Mouse (Mus musculus) A20 (cell line): ENCODE measurements around the gene Dmrta2.
A peak's percentile ranks its signal among the peaks of the same experiment; 100 is the strongest.

Source experiments
- DNase-seq: peaks from one replicate; pipeline ENCODE4 v3.0.0-alpha.2; 2011; ENCODE audit warnings: low read depth, low spot score

The Dmrta2 gene

DNA sequence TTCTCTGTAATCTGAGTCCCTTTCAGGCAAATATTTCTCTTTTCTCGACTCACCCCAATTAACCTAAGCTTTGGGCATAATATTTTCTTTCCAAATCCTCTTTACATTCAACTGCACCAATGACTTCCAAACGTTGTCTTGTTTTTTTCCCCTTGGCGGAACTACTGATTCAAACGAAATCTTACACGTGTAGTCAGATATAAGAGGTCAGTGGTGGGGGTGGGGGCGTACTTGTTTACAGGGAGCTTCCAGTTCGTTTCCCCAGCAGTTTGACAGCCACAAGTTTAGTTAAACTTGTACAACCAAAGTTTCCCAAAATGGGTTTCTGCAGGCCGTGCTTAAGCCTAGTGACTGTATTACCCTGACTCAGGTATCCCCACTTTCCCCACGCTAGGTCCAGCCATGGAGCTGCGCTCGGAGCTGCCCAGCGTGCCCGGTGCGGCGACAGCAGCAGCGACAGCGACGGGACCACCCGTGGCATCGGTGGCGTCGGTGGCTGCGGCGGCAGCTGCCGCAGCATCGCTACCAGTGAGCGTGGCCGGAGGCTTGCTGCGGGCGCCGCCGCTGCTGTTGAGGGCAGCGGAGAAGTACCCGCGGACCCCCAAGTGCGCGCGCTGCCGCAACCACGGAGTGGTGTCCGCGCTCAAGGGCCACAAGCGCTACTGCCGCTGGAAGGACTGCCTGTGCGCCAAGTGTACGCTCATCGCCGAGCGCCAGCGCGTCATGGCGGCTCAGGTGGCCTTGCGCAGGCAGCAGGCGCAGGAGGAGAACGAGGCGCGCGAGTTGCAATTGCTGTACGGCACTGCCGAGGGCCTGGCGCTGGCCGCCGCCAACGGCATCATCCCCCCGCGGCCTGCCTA lies 1.8 kb downstream of the Dmrta2 start:
- no peak for DNase-seq

DNA sequence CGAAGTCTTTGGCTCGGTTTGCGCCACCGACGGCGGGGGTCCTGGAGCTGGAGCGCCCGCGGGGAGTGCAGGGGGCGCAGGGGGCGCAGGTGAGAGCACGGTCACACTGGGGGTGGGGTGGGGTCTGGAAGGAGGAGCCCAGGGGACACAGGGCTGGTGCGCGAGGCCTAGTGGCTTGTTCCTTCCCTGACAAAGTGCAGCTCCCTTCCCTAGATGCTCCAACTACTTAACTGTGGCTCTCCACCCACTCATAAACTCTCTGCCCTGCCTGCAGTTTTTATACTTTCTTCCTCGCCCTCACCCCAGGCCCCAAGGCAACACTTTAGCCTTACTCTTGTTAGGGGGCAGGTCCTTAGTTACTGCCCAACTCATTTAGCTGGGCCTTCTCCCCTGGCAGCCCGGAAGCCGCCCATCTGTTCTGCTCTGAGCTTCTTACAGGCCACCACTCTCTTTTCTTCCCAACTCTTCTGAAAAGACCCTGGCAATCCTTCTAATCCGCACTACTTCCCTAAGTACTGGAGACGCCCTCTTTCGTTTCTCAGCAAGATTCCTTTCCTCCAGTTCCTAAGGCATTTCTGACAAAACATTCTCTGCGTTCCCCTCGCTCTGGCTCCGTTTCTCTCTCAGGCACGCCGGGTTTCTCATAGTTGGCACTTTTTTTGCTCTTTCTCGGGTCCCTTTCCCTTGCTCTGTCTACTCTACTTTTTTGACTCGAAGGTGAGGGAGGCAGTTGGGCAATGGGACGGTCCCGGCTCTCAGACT lies 2.6 kb downstream of the Dmrta2 start:
- no peak for DNase-seq

DNA sequence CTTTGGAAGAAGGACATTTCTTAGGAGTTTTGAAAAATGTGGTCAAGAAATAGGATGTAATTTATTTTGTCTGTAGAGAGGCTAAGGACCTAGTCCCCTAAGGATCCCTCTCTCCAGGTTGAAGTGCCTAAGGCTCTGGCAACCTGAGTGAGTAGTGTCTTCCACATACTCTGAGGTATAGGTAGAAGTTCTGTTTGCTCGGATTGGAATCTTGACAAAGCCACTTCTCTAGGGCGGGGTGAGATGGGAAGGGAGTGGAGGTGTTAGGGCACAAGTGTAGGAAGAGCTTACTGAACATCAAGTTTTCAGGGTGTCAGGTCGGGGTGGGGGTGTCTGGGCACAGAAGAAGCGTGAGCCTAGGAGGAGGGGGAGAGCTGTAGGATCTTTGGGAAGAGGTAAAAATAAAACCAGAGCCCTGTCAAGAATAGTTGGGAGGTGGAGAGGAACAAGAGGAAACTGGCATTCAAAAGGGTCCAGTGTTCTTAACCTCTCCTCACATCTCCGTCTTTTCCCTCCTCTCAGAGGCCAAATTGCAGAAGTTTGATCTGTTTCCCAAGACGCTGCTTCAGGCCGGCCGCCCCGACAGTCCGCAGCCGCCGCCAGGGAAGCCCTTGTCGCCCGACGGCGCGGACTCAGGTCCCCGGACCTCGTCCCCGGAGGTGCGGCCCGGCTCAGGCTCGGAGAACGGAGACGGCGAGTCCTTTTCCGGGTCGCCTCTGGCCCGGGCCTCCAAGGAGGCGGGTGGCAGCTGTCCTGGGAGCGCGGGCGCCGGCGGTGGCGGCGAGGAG lies 3.4 kb downstream of the Dmrta2 start:
- DNase-seq = no peak

DNA sequence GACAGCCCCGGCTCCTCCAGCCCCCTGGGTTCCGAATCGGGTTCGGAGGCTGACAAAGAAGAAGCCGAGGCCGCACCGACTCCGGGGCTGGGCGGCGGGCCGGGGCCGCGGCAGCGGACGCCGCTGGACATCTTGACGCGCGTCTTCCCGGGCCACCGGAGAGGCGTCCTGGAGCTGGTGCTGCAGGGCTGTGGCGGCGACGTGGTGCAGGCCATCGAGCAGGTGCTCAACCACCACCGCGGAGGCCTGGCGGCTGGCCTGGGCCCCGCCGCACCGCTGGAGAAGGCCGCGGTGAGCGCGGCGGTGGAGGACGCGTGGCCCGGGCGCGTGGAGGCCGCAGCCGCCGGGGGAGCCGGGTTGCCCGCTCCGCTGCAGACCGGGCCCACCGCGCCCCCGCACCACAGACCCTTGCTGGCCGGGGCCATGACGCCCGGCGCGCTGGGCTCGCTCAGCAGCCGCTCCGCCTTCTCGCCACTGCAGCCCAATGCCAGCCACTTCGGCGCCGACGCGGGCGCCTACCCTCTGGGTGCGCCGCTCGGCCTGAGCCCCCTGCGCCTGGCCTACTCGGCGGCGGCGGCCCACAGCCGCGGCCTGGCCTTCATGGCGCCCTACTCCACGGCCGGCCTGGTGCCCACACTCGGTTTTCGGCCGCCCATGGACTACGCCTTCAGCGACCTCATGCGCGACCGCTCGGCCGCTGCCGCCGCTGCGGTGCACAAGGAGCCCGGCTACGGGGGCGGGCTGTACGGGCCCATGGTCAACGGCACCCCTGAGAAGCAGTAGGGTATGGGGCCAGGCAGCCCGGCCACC lies 4.2 kb downstream of the Dmrta2 start:
- no peak for DNase-seq

DNA sequence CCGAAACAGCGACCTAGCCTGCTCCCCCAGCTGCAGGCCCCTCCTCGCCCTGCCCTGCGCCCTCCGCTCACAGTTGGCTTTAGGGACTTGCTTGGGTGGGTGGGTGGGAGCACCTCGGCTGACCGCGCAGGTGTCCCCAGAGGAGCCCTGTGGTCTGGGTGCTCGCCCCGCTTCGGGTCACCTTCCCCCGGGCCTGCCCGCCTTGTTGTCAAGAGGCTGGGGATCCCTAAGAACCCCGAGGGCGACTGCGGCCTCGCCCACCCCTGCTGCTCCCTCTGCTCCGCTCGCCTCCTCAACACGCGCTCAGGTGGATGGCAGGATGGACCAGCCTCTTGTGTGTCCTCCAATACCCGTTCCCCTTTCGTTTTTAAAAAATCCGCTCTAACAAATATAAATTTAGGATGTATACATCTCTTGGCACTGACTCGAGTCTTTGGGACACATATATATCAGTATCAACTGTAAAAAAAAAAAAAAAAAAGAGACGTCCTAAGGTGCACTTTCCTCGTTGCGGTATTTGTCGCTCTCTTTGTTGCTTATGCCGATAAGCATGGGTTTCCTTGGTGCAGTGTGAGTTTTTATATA lies 4.9 kb downstream of the Dmrta2 start:
- no peak for DNase-seq

DNA sequence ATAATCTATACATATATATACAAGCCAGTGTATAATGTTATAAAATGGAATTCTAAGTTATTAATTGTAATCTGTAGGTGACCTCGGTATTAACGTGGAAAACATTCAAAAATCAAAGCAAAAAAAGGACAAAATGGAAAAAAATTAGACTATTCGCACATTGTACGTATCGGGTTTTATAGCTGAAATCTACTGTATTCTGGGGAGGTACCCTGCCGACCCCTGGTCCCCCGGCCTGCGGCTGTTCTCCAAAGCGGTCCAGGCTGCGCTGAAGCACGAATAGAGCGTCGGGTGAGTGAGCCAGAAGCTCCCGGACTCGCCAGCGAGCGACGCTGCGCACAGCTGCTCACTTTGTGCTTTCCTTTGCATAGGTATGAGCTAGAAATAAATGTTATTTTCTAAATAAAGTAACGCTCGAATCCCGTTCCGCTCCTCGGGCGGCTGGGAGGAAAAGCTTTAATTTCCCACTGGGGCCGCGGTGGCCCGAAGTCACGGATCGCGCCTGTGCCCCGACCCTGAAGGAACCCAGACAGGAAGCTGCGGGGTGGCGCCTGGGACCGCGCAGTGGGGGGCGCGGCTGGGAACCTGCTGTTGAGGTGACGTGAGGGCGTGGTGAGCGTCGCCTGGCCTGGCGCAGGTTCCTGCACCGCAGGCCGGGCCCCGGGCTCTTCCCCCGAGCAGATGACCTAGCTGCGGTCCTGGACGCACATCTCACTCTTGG lies 5.6 kb downstream of the Dmrta2 start:
- no peak for DNase-seq

DNA sequence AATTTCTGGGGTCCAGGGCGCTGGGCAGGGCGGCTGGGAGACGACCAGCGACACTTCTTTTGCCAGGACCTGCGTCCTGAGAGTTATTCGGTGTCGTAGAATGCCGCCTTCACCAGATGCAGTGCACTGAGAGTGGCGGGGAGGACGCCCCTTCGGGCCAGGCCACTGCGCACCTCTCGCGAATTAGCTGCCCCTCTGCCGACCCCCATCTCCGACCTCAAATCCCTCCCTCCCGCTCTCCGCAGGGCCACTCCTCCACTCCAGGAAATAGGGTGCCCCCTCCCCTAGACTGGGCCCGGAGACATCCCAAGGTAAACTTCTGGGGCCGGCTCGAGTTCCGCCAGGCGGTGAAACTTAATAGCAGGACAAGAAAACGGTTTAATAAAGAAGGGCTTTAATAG lies 6.2 kb downstream of the Dmrta2 start:
- DNase-seq = no peak

DNA sequence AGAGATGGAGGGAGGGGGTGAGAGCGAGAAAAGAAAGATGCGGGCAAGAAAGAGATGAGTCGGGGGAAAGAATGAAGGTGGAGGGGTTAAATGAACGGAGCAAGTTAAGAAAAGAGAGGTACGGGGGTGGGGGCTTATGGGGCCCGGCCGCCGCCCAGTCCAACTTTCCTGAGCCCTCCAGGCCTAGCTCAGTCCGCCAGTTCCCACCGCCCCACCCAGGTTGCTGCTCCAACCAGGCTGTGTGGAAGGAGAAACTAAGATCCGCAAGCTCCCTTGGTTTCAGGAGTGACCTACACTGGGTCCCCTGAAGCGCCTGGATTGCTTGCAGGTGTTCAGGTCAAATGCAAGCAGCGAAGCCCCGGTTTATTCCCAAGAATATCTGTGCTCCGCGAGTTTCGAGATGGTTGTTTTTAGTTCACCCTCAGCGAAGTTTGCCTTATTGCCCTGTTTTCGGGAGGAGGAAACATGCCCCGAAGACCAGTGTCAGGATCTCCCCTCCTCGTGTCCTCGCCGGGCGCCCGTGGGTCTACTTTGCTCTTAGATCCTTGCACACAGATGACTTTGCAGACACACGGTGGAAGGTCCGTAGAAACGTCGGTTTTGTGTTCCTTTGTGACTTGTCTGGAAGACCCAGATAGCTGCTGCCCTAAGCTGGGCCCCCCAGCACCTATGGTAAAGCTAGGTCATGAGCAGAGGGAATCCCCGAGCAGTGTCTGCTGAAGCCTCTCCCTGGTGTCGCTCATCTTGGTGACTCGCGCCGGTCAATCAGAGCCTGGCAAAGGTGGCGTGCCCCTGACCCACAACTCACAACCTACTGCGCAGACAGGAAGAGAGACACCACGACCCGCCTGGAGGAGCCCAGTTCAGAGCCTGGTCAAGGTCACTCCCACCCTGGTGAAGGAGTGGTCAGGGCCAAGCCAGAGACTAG lies 6.9 kb downstream of the Dmrta2 start:
- DNase-seq = no peak

DNA sequence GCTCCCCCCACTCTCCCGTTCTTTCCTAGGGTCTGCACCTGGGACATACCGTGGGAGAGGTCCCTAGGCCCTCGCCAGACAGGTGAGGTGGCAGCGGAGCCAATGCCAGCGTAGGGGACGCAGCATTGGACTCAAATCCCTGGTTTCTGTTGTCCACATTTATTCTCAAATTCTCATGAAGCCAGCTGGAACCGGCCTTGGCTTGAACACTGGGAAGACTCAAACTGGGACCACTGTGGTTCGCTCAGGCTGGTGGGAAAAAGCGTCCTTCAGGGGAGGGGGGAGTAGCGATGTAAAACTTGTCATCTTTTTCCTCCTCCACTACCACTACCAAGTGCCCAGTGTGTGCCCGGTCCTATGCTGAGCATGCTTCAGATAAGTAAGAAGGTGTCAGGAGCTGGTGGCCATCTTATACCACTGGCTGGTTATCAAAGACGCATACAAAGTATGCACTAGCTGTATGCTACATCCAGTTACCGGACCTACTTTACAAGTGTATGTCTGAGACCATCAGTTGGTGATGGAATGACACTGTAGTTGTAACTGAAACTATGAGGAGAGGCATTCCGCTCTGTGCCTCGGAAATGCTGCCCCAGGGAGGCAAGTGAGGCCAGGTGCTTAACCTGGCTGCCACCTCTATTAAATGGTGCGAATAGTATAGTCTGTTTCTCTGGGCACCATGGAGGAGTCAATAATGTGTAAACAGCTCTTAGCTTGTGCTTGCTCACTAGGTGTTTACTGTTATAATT lies 7.7 kb downstream of the Dmrta2 start:
- no peak for DNase-seq

DNA sequence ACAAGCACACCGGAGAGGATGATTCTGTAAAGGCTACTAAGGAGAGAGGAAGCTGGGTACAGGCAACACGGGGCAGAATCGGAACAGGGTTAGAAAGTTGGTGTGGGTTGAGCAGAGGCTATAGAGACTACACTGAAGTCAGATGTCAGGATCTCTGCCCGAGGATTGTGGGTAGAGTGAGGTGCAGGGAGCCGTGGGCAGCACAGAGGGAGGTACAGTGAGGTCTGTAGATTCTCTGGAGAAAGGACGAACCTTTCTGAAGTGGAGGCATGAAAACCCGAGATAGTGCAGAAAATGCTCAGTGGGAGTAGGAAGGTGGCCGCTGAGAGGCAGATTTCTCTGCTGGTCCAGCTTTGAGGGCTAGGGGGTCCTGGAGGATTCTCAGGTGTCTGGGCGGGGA lies 8.4 kb downstream of the Dmrta2 start:
- DNase-seq = no peak

DNA sequence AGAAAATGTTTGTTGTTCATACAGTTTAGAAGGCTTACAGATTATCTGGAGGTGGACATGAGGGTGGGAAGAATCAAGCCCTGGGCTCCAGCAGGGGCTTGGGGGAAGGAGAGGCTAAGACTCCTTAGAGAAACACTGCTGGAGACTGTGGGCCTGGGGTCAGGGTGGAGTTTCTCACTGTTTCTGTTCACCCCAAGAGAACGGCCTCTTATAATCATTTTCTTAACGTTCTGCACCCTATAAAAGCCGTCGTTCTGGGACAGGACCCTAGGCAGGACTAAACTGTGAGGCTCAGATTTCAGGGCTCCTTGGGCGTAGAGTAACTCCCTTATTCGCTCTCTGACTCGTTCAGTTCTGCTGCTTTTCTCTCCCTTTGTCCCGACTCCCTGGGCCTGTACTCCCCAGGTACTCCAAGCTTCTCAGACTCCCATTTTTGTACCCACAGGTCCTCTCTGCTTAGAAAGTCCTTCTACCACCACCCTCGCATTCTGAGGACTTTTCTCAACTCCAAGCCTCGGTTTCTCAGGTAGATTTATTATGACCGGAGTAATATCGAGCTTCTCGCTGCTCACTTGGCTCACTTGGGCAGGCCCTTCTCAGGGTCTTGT lies 9.0 kb downstream of the Dmrta2 start:
- DNase-seq = no peak

DNA sequence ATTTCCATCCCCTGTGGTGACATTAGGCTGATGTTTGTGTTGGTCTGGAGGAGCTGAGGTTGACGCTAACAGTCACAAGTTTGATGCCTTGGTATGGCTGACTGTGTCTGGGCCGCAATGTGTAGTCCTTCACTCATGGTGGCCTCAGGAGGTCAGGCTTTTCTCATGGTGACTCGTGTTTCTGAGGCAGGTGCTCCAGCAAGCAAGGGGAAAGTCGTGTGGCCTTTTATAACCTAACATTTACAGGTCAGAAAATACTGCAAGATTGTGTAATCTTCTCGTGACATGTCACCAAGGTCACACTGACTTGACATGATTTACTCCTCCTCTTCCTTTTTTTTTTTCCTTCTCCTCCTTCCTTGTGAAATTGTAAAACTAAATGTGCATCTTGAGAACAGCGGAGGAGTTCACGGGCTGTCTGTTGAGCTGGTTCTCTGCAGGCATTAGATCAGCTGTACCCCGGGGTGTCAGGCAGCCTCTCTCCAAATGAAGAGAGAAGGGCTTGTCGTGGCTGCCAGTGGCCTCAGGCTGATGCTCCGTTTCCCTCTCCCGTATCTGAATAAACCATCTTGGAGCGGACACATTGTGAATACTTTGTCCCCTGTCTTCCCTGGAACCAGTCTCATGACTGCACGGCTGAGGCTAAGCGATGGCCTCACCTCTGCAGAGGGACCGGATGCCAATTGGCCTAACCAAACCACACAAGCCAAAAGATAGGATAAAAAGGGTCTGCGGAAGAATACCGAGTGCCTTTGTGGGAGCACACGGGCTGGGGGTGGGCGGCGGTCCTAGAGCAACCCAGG lies 9.9 kb downstream of the Dmrta2 start:
- no peak for DNase-seq

DNA sequence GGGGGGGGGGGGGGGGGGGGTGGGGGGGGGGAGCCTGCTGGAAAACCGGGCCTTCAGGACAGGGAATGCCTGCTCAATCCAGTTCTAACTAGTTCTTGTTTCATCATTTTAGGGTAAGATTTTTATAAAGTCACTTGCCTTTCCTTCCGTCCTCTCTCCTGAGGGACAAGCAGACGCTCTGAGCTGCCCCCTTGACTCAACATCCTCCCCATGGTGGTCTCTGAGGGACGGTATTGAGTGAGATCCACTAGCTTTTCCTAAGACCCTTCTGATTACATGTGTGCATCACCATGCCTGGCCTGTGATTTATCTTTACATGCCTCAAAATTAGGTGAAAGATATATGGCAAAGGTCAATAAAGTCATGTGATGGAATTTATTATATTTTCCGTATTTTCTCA lies 10.6 kb downstream of the Dmrta2 start:
- DNase-seq = no peak

DNA sequence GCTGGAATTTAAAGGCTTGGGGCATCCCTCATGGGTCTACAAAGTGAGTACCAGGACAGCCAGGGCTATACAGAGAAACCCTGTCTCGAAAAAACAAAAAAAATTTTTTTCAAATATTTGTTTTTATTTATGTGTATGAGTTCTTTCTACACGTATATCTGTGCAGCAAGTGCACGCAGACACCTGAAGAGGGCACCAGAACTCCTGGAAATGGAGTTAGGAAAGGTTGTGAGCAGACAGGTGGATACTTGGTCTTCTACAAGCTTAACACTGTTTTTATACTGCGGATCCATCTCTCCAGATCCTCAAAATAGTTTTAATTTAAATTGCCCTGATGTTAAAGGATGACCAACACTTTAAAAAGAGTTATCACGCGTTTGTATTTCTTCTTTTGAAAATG lies 11.4 kb downstream of the Dmrta2 start:
- peak; percentile 55 for DNase-seq

DNA sequence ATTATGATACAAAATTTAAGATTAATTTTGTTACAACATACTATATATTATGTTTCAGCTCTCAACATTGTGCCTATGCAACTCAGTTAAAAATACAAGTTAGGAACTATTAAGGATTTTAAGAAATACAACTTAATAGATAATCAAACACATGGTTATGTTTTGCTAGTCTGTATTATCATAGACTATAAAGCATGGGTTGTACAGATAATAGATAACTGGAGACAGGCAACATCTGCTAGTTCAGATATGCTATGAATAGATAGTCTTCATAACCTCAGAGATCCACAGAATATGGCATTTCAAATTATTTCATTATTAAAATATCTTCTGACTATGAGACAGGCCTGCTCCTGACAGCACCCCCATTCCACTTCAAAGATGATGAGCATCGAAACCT lies 28.2 kb downstream of the Dmrta2 start:
- DNase-seq = no peak

DNA sequence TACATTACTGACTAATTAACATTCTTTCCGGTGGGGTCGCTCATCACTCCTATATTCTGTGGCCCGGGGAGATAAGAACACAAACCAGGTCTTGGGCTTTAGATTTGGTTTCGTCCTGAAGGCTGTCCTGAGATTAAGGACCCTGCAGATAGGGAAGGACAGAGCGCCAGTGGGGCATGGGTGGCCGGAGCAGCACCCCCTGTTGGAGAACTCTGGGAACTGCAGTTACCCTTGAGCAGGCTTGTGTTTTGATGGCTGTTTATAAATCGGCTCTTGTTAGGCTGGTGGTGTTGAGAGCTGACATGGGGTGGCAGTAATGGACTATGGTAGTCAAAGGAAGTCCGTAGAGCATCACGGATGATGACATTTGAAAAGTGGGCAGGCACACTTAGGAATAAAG lies 41.3 kb downstream of the Dmrta2 start:
- peak; percentile 65 for DNase-seq

DNA sequence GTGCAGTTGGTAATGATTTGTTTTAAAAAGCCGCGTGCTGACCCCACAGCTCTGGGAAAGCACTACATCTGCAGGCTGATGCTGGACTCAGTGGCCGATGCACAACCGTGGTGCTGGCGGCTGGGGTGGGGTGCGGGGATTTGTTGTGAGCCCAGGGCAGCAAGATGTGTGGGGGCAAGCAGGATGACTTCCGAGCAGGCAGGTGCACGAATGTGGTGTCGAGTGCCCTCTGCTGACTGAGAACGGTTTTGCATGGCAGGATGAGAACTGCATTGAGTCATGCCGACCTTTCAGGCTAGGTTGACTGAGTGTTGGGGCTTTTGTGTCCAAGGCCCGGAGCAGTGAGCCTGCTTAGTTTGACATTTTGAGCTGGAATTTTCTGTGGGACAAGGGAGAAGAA lies 42.4 kb downstream of the Dmrta2 start:
- peak; percentile 89 for DNase-seq
